Mouse (Mus musculus) E14TG2a.4 (cell line): Measurements from ENCODE around the gene Prr3.

Source experiments
- CTCF ChIP-seq: conservative IDR thresholded peaks from 2 replicates; pipeline ENCODE4 v1.5.1; 2014; ENCODE audit warnings: low read length
- NANOG ChIP-seq: IDR thresholded peaks from 2 replicates; pipeline ENCODE4 v1.6.1; 2014; ENCODE audit warnings: borderline replicate concordance, low read length, mixed read lengths

DNA sequence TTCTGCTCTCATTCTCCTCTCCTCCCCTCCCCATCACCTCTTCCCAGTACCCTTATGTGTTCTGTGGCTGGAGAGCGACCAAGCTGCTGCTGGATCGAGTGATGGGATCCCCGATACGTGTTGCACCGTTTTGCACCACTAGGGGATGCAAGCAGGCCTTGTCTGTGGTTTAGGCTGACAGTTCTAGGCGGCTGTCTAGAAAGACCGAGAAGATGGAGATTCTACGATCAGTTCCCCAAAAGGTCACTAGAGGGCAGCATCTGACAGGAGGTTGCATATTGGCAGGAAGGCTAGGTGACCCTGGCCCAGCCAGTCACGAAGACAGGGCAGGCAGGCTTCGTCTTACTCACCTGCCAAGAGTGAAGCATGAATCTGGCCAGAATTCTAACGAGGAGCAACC, 16.9 kb upstream of the Prr3 start:
- TF ChIP-seq CTCF (peak; percentile 98), NANOG (no peak)
